Mouse (Mus musculus) CH12.LX (cell line): Measurements from ENCODE around the gene Oog4. TPM values are rescaled to one million over a fixed set of nuclear protein-coding genes. Genes with fewer than 3 reads are reported as not detected.

ENCODE experiments used
- DNase-seq: peaks from one replicate; pipeline ENCODE4 v3.0.0-alpha.2; 2013; ENCODE audit errors: extremely low read depth
- H3K27ac ChIP-seq: 2 replicates; pipeline ENCODE4 v1.5.1; 2012; ENCODE audit warnings: low read depth, mild to moderate bottlenecking, control low read depth, moderate library complexity; ENCODE audit not compliant: insufficient read depth
- H3K27me3 ChIP-seq: replicated peaks from 2 replicates; pipeline ENCODE3; 2012; ENCODE audit warnings: inconsistent platforms
- H3K36me3 ChIP-seq, 2 experiments: replicated peaks in 1 of 2; 2 replicates each; pipeline versions ENCODE3 to v1.6.1; 2012; ENCODE audit warnings: inconsistent platforms in 1 of 2, low read length in 1 of 2, mild to moderate bottlenecking in 1 of 2, mixed read lengths in 1 of 2, moderate library complexity in 1 of 2; ENCODE audit not compliant: control insufficient read depth in 1 of 2, insufficient read depth in 1 of 2
- H3K4me1 ChIP-seq, 2 experiments: 2 replicates each; pipeline ENCODE4 v1.6.1; 2012; ENCODE audit warnings: inconsistent platforms in 1 of 2, moderate library complexity in 1 of 2; ENCODE audit not compliant: insufficient read depth in 2 of 2, control insufficient read depth in 1 of 2
- H3K4me2 ChIP-seq: 2 replicates; pipeline ENCODE4 v1.6.1; 2012; ENCODE audit warnings: low read depth, mild to moderate bottlenecking, control low read depth; ENCODE audit not compliant: poor library complexity, insufficient read depth, severe bottlenecking
- H3K4me3 ChIP-seq, 3 experiments: fragments of 150-350 bp in 1 of 3; sonication (generic) in 1 of 3; replicated peaks in 1 of 3; 2 replicates each; pipeline versions ENCODE3 to v1.5.1; 2011 to 2012; ENCODE audit warnings: low read depth in 2 of 3, low read length in 2 of 3, mild to moderate bottlenecking in 2 of 3, moderate library complexity in 2 of 3, control low read depth in 1 of 3, improper control_type of control experiment in 1 of 3, inconsistent platforms in 1 of 3, mixed read lengths in 1 of 3; ENCODE audit not compliant: poor library complexity in 1 of 3
- H3K79me2 ChIP-seq: replicated peaks from 2 replicates; pipeline ENCODE4 v1.6.1; 2012; ENCODE audit warnings: mild to moderate bottlenecking, moderate library complexity; ENCODE audit not compliant: control insufficient read depth, poor library complexity, insufficient read depth, severe bottlenecking; ENCODE audit errors: extremely low read depth
- H3K9ac ChIP-seq: 2 replicates; pipeline ENCODE4 v1.6.1; 2012; ENCODE audit warnings: low read depth, mild to moderate bottlenecking, control low read depth, moderate library complexity; ENCODE audit not compliant: insufficient read depth
- H3K9me3 ChIP-seq: replicated peaks from 2 replicates; pipeline ENCODE3; 2012; ENCODE audit warnings: low read length, inconsistent platforms, mixed read lengths
- BHLHE40 ChIP-seq: IDR thresholded peaks from 2 replicates; pipeline ENCODE4 v1.6.1; 2011; ENCODE audit warnings: mild to moderate bottlenecking, low read depth, low read length, improper control_type of control experiment
- CHD1 ChIP-seq: IDR thresholded peaks from 2 replicates; pipeline ENCODE4 v1.6.1; 2012; ENCODE audit warnings: low read depth, low read length, improper control_type of control experiment, inconsistent platforms
- E2F4 ChIP-seq: IDR thresholded peaks from 2 replicates; pipeline ENCODE4 v1.6.1; 2011; ENCODE audit warnings: low read depth, low read length, improper control_type of control experiment; ENCODE audit not compliant: insufficient replicate concordance
- EP300 ChIP-seq: IDR thresholded peaks from 2 replicates; pipeline ENCODE4 v1.6.1; 2011; ENCODE audit warnings: low read length, improper control_type of control experiment
- IRF4 ChIP-seq: IDR thresholded peaks from 2 replicates; pipeline ENCODE4 v1.6.1; 2014; ENCODE audit warnings: low read depth, mild to moderate bottlenecking, inconsistent platforms, low read length, improper control_type of control experiment
- KAT2A ChIP-seq: IDR thresholded peaks from 2 replicates; pipeline ENCODE4 v1.6.1; 2012; ENCODE audit warnings: low read length, improper control_type of control experiment, inconsistent platforms; ENCODE audit not compliant: insufficient replicate concordance
- MEF2A ChIP-seq: IDR thresholded peaks from 2 replicates; pipeline ENCODE4 v1.6.1; 2014; ENCODE audit warnings: low read depth, mild to moderate bottlenecking, inconsistent platforms, low read length, improper control_type of control experiment, borderline replicate concordance
- MYC ChIP-seq: IDR thresholded peaks from 2 replicates; pipeline ENCODE4 v1.6.1; 2011; ENCODE audit warnings: low read depth, mild to moderate bottlenecking, improper control_type of control experiment, low read length
- RAD21 ChIP-seq: IDR thresholded peaks from 2 replicates; pipeline ENCODE4 v1.6.1; 2011; ENCODE audit warnings: low read depth, mild to moderate bottlenecking, low read length, improper control_type of control experiment, moderate library complexity
- SMC3 ChIP-seq: IDR thresholded peaks from 2 replicates; pipeline ENCODE4 v1.6.1; 2011; ENCODE audit warnings: low read depth, low read length, improper control_type of control experiment
- USF1 ChIP-seq: IDR thresholded peaks from 2 replicates; pipeline ENCODE4 v1.6.1; 2014; ENCODE audit warnings: low read depth, mild to moderate bottlenecking, inconsistent platforms, low read length, improper control_type of control experiment
- ZMIZ1 ChIP-seq: IDR thresholded peaks from 2 replicates; pipeline ENCODE4 v1.6.1; 2012; ENCODE audit warnings: low read depth, mild to moderate bottlenecking, inconsistent platforms, low read length, improper control_type of control experiment
- ZNF384 ChIP-seq: IDR thresholded peaks from 2 replicates; pipeline ENCODE4 v1.6.1; 2012; ENCODE audit warnings: low read depth, low read length, improper control_type of control experiment, inconsistent platforms
- dilution Hi-C: fragments of 300-500 bp; cut with MboI; formaldehyde crosslinking; loops from 2 replicates; pipeline ENCODE4 v1.14.3; 2020; ENCODE audit warnings: low sequenced_read_pairs; ENCODE audit not compliant: extremely low pct_unique_long_range_greater_than_20kb, extremely low pct_ligation_motif_present
- in situ Hi-C: fragments of 300-500 bp; cut with MboI; formaldehyde crosslinking; loops from 3 replicates; pipeline ENCODE4 v1.14.3; 2019; ENCODE audit warnings: low sequenced_read_pairs, low pct_ligation_motif_present, low pct_unique_long_range_greater_than_20kb, mixed read lengths
- polyA plus RNA-seq: library from polyadenylated mRNA; unstranded; fragments of >175 nt; gene quantifications from 2 replicates; pipeline ENCODE4 v1.2.1, GENCODE M21; 2012; ENCODE audit warnings: low read depth; ENCODE audit not compliant: insufficient read length
- total RNA-seq, 2 experiments: library from RNA; depleted of rRNA; stranded (reverse); fragments of 300-350 nt in 1 of 2; fragments of >200 nt in 1 of 2; gene quantifications; 2 replicates each; pipeline ENCODE4 v1.2.3; 2012 to 2014

Oog4 gene
- total and polyA plus RNA-seq, 3 experiments = not detected

- no peak overlapping the region for H3K4me2 ChIP-seq
- TF ChIP-seq RAD21 (no peak), ZMIZ1 (no peak), BHLHE40 (no peak), SMC3 (no peak), USF1 (no peak), E2F4 (no peak), CHD1 (no peak), ZNF384 (no peak), KAT2A (no peak), IRF4 (no peak), MEF2A (no peak), MYC (no peak), EP300 (no peak)
- TF ChIP-seq, all 38 proteins: peak for 0
- no peaks in the 10 kb centered on the region for H3K4me1 ChIP-seq
- H3K9ac ChIP-seq = no peak overlapping the region
- H3K79me2 ChIP-seq = no peaks in the 10 kb centered on the region
- H3K9me3 ChIP-seq = peaks cover 2% of the 10 kb centered on the region
- dilution Hi-C loops (no loop called here), in situ Hi-C loops (no loop called here)
- DNase-seq = no peak
- H3K27ac ChIP-seq = no peak overlapping the region
- no peak overlapping the region for H3K4me3 ChIP-seq
- H3K27me3 ChIP-seq = peaks cover 6% of the 10 kb centered on the region
- H3K36me3 ChIP-seq = no peaks in the 10 kb centered on the region
Measured at GRCm38 (mm10) chr4:143388955-143389702, 61.0 kb downstream of the Oog4 start.

Other genes with a start within 250 kb of the Oog4 start
- gene Prdm2, start 237.3 kb downstream of the Oog4 start, total RNA-seq (2012; rRNA removed) = 7.1 and 7.2 TPM in 2 replicates
- 2.9 and 3.8 TPM in 2 replicates for gene Prdm2, start 237.3 kb downstream of the Oog4 start, total RNA-seq (2014; rRNA removed)
- gene Prdm2, start 237.3 kb downstream of the Oog4 start, polyA plus RNA-seq = 13.4 and 16.1 TPM in 2 replicates
- not detected in 2 replicates for gene Pdpn, start 150.8 kb downstream of the Oog4 start, total RNA-seq (2012; rRNA removed)
- not detected in 2 replicates for gene Pdpn, start 150.8 kb downstream of the Oog4 start, total RNA-seq (2014; rRNA removed)
- gene Pdpn, start 150.8 kb downstream of the Oog4 start, polyA plus RNA-seq = not detected in 2 replicates
- not detected in 2 replicates for gene Lrrc38, start 100.6 kb downstream of the Oog4 start, total RNA-seq (2012; rRNA removed)
- not detected in 2 replicates for gene Lrrc38, start 100.6 kb downstream of the Oog4 start, total RNA-seq (2014; rRNA removed)
- gene Lrrc38, start 100.6 kb downstream of the Oog4 start, polyA plus RNA-seq = not detected in 2 replicates
- not detected in 2 replicates for gene Pramel1, start 55.9 kb downstream of the Oog4 start, total RNA-seq (2012; rRNA removed)
- gene Pramel1, start 55.9 kb downstream of the Oog4 start, total RNA-seq (2014; rRNA removed) = not detected in 2 replicates
- gene Pramel1, start 55.9 kb downstream of the Oog4 start, polyA plus RNA-seq = not detected in 2 replicates
- 12.8 and 15.5 TPM in 2 replicates for gene Pramef8, start 37.9 kb downstream of the Oog4 start, total RNA-seq (2012; rRNA removed)
- 22.5 and 29.5 TPM in 2 replicates for gene Pramef8, start 37.9 kb downstream of the Oog4 start, total RNA-seq (2014; rRNA removed)
- gene Pramef8, start 37.9 kb downstream of the Oog4 start, polyA plus RNA-seq = 15.0 and 16.6 TPM in 2 replicates
- 0.04 TPM in 1 of 2 replicates, not detected in the other for gene Gm13043, start 61.0 kb upstream of the Oog4 start, total RNA-seq (2012; rRNA removed)
- not detected in 2 replicates for gene Gm13043, start 61.0 kb upstream of the Oog4 start, total RNA-seq (2014; rRNA removed)
- gene Gm13043, start 61.0 kb upstream of the Oog4 start, polyA plus RNA-seq = not detected in 2 replicates
- gene Gm13040, start 85.6 kb upstream of the Oog4 start, total RNA-seq (2012; rRNA removed) = not detected in 2 replicates
- gene Gm13040, start 85.6 kb upstream of the Oog4 start, total RNA-seq (2014; rRNA removed) = not detected in 2 replicates
- not detected in 2 replicates for gene Gm13040, start 85.6 kb upstream of the Oog4 start, polyA plus RNA-seq
- not detected in 2 replicates for gene BC080695, start 101.4 kb upstream of the Oog4 start, total RNA-seq (2012; rRNA removed)
- not detected in 2 replicates for gene BC080695, start 101.4 kb upstream of the Oog4 start, total RNA-seq (2014; rRNA removed)
- gene BC080695, start 101.4 kb upstream of the Oog4 start, polyA plus RNA-seq = not detected in 2 replicates
- not detected in 2 replicates for gene Gm13057, start 101.4 kb upstream of the Oog4 start, total RNA-seq (2012; rRNA removed)
- not detected in 2 replicates for gene Gm13057, start 101.4 kb upstream of the Oog4 start, total RNA-seq (2014; rRNA removed)
- gene Gm13057, start 101.4 kb upstream of the Oog4 start, polyA plus RNA-seq = not detected in 2 replicates
- gene Gm13083, start 164.7 kb upstream of the Oog4 start, total RNA-seq (2012; rRNA removed) = not detected in 2 replicates
- gene Gm13083, start 164.7 kb upstream of the Oog4 start, total RNA-seq (2014; rRNA removed) = not detected in 2 replicates
- gene Gm13083, start 164.7 kb upstream of the Oog4 start, polyA plus RNA-seq = not detected in 2 replicates
- not detected in 2 replicates for gene Gm13088, start 206.9 kb upstream of the Oog4 start, total RNA-seq (2012; rRNA removed)
- gene Gm13088, start 206.9 kb upstream of the Oog4 start, total RNA-seq (2014; rRNA removed) = not detected in 2 replicates
- not detected in 2 replicates for gene Gm13088, start 206.9 kb upstream of the Oog4 start, polyA plus RNA-seq